Mouse (Mus musculus) v-Abl transformed pro-B cells (cell line): ENCODE data around the gene Sord.
"Not testable (repeated sequence)": the region's sequence is repeated elsewhere in the genome, so short reads cannot be mapped to it uniquely, and the experiment has no call there.

Experiments
- in situ Hi-C, 2 experiments: fragments of 400-800 bp; cut with MboI; formaldehyde crosslinking; loops; one replicate each; pipeline ENCODE4 v1.15.1; 2025; ENCODE audit not compliant: unreplicated experiment in 2 of 2

The Sord gene

GRCm38 (mm10) chr2:122234611-122235288 is at the start of gene Sord:
Sord (plus strand) TSS chr2:122234749.
- in situ Hi-C loops: loop anchor here in 1 of 2 experiments (10.0 kb wide), 1 partner anchor 140 kb away; no protein-coding TSS in a partner anchor

- in situ Hi-C loops: loop anchor here in 1 of 2 experiments (25.0 kb wide), 1 partner anchor 577 kb away; the partner anchor contains the start of gene Sqor
Observed at GRCm38 (mm10) chr2:122185086-122185485, 49.5 kb upstream of the Sord start.

GRCm38 (mm10) chr2:122186106-122186505 is 48.4 kb upstream of the Sord start, which contains the start of the genes Patl2 and Terb2:
Patl2 (minus strand) TSS chr2:122186189.
Terb2 (plus strand) TSS chr2:122186272.
- in situ Hi-C loops: loop anchor here in 1 of 2 experiments (25.0 kb wide), 1 partner anchor 576 kb away; the partner anchor contains the start of gene Sqor

- in situ Hi-C loops: loop anchor here in 1 of 2 experiments (25.0 kb wide), 1 partner anchor 576 kb away; the partner anchor contains the start of gene Sqor
Observed at GRCm38 (mm10) chr2:122186751-122187150, 47.8 kb upstream of the Sord start.

GRCm38 (mm10) chr2:122191849-122192248 is 42.7 kb upstream of the Sord start:
- in situ Hi-C loops: loop anchor here (5.0 to 25.0 kb wide), 6 partner anchors 50 to 570 kb away; partner anchors contain the start of genes Duox2 (in 1 of the 2), Duoxa2 (in 1 of the 2) and Sqor (in 1 of the 2)

- in situ Hi-C loops: loop anchor here (5.0 to 25.0 kb wide), 6 partner anchors 48 to 568 kb away; partner anchors contain the start of genes Duox2 (in 1 of the 2), Duoxa2 (in 1 of the 2) and Sqor (in 1 of the 2)
Observed at GRCm38 (mm10) chr2:122194509-122194929, 40.0 kb upstream of the Sord start.

GRCm38 (mm10) chr2:122201501-122201900 is 33.0 kb upstream of the Sord start:
- in situ Hi-C loops: loop anchor here in 1 of 2 experiments (5.0 kb wide), 1 partner anchor 41 kb away; no protein-coding TSS in a partner anchor

- in situ Hi-C loops: no loop called here
Observed at GRCm38 (mm10) chr2:122206440-122207107, 28.0 kb upstream of the Sord start.

GRCm38 (mm10) chr2:122210534-122211228 is 23.9 kb upstream of the Sord start:
- in situ Hi-C loops: no loop called here

- in situ Hi-C loops: not testable (repeated sequence)
Observed at GRCm38 (mm10) chr2:122217075-122217474, 17.5 kb upstream of the Sord start.

- in situ Hi-C loops: no loop called here
Observed at GRCm38 (mm10) chr2:122218234-122218633, 16.3 kb upstream of the Sord start.

- in situ Hi-C loops: no loop called here
Observed at GRCm38 (mm10) chr2:122221378-122221777, 13.2 kb upstream of the Sord start.

GRCm38 (mm10) chr2:122221798-122222197 is 12.8 kb upstream of the Sord start:
- in situ Hi-C loops: no loop called here

- in situ Hi-C loops: no loop called here
Observed at GRCm38 (mm10) chr2:122222272-122222671, 12.3 kb upstream of the Sord start.

GRCm38 (mm10) chr2:122223654-122224053 is 10.9 kb upstream of the Sord start:
- in situ Hi-C loops: no loop called here

GRCm38 (mm10) chr2:122230395-122230794 is 4.2 kb upstream of the Sord start:
- in situ Hi-C loops: loop anchor here in 1 of 2 experiments (10.0 kb wide), 1 partner anchor 144 kb away; no protein-coding TSS in a partner anchor

- in situ Hi-C loops: loop anchor here in 1 of 2 experiments (10.0 kb wide), 1 partner anchor 143 kb away; no protein-coding TSS in a partner anchor
Observed at GRCm38 (mm10) chr2:122231616-122232015, 2.9 kb upstream of the Sord start.

GRCm38 (mm10) chr2:122233341-122233740 is 1.2 kb upstream of the Sord start:
- in situ Hi-C loops: loop anchor here in 1 of 2 experiments (10.0 kb wide), 1 partner anchor 141 kb away; no protein-coding TSS in a partner anchor

GRCm38 (mm10) chr2:122233759-122234557 is 591 bp upstream of the Sord start:
- in situ Hi-C loops: loop anchor here in 1 of 2 experiments (10.0 kb wide), 1 partner anchor 141 kb away; no protein-coding TSS in a partner anchor
